Mouse (Mus musculus): Measurements from ENCODE around the gene Spin2d. TPM values are rescaled to one million over a fixed set of nuclear protein-coding genes. Genes with fewer than 3 reads are reported as not detected.
"Not testable (repeated sequence)": the region's sequence is repeated elsewhere in the genome, so short reads cannot be mapped to it uniquely, and the experiment has no call there.

Spin2d gene
- not detected in 2 replicates for polyA plus RNA-seq (2015; fragmentation: Nextera tagmentation; extraction: Ambion mirVana)

GRCm38 (mm10) chrX:73176889-73177288 is at the start of gene Spin2d:
Spin2d (minus strand) TSS chrX:73176989.
- not testable (repeated sequence) for ATAC-seq; DNase-seq (ENCODE audit: low spot score); H3K4me1 ChIP-seq (ENCODE audit: insufficient read depth, low read depth, low read length); H3K4me3 ChIP-seq (ENCODE audit: low read depth, low read length); H3K27ac ChIP-seq (ENCODE audit: low read length); H3K36me3 ChIP-seq (ENCODE audit: insufficient read depth, low read length); H3K4me2 ChIP-seq (replicated peaks; ENCODE audit: low read depth, low read length); H3K9me3 ChIP-seq (ENCODE audit: low read length); H3K9ac ChIP-seq (replicated peaks; ENCODE audit: low read depth); H3K27me3 ChIP-seq (replicated peaks; ENCODE audit: insufficient read depth, low read length)
- 47% methylated on average over 3 of the region's 15 CpGs for WGBS

GRCm38 (mm10) chrX:73225365-73225764 is 48.6 kb upstream of the Spin2d start:
- 30% methylated on average over 1 of the region's 1 CpGs for WGBS
- DNase-seq (ENCODE audit: low spot score) (peak; percentile 2), ATAC-seq (no peak)
- H3K27me3 ChIP-seq (replicated peaks; ENCODE audit: insufficient read depth, low read length) = 0 out of 2 replicates have a peak, but pooled peaks cover 2% of the 10 kb centered on the region
- H3K4me3 ChIP-seq (ENCODE audit: low read depth, low read length) = no peak overlapping the region
- H3K4me1 ChIP-seq (ENCODE audit: insufficient read depth, low read depth, low read length) = no peaks in the 10 kb centered on the region
- H3K9me3 ChIP-seq (ENCODE audit: low read length) = no peaks in the 10 kb centered on the region
- TF ChIP-seq EP300 (IDR thresholded peaks at IDR 0.05) (no peak), CTCF (IDR thresholded peaks at IDR 0.05) (no peak)
- no peak overlapping the region for H3K27ac ChIP-seq (ENCODE audit: low read length)
- no peak overlapping the region for H3K4me2 ChIP-seq (replicated peaks; ENCODE audit: low read depth, low read length)
- no peak overlapping the region for H3K9ac ChIP-seq (replicated peaks; ENCODE audit: low read depth)
- no peaks in the 10 kb centered on the region for H3K36me3 ChIP-seq (ENCODE audit: insufficient read depth, low read length)

GRCm38 (mm10) chrX:73213819-73214564 is 37.2 kb upstream of the Spin2d start, which contains the start of gene Xlr4b:
Xlr4b (plus strand) TSS chrX:73214333.
- H3K9me3 ChIP-seq (ENCODE audit: low read length); DNase-seq (ENCODE audit: low spot score); H3K4me2 ChIP-seq (replicated peaks; ENCODE audit: low read depth, low read length); H3K36me3 ChIP-seq (ENCODE audit: insufficient read depth, low read length); ATAC-seq; H3K4me1 ChIP-seq (ENCODE audit: insufficient read depth, low read depth, low read length); H3K4me3 ChIP-seq (ENCODE audit: low read depth, low read length); H3K27me3 ChIP-seq (replicated peaks; ENCODE audit: insufficient read depth, low read length); H3K27ac ChIP-seq (ENCODE audit: low read length); H3K9ac ChIP-seq (replicated peaks; ENCODE audit: low read depth): not testable (repeated sequence)
- WGBS = 55% methylated on average over 8 of the region's 19 CpGs

GRCm38 (mm10) chrX:73191934-73192333 is 15.1 kb upstream of the Spin2d start, which contains the start of gene Xlr3b:
Xlr3b (plus strand) TSS chrX:73192207.
- DNase-seq (ENCODE audit: low spot score) (peak; percentile 4), ATAC-seq (peak; percentile 14; the same call in 1 of the 2 replicates)
- 80% methylated on average over 7 of the region's 12 CpGs for WGBS

GRCm38 (mm10) chrX:73149350-73149749 is 27.4 kb downstream of the Spin2d start, which contains the start of gene DXBay18:
DXBay18 (minus strand) TSS chrX:73149450.
- no CpG with 5 or more reads among the region's 7 CpGs for WGBS
- H3K4me1 ChIP-seq (ENCODE audit: insufficient read depth, low read depth, low read length) = not testable (repeated sequence)

More at GRCm38 (mm10) chrX:73191934-73192333, 15.1 kb upstream of the Spin2d start, which contains the start of gene Xlr3b:
- not testable (repeated sequence) for H3K4me1 ChIP-seq (ENCODE audit: insufficient read depth, low read depth, low read length); H3K27ac ChIP-seq (ENCODE audit: low read length); H3K4me2 ChIP-seq (replicated peaks; ENCODE audit: low read depth, low read length); H3K9ac ChIP-seq (replicated peaks; ENCODE audit: low read depth); H3K9me3 ChIP-seq (ENCODE audit: low read length); H3K27me3 ChIP-seq (replicated peaks; ENCODE audit: insufficient read depth, low read length); H3K36me3 ChIP-seq (ENCODE audit: insufficient read depth, low read length); H3K4me3 ChIP-seq (ENCODE audit: low read depth, low read length)

GRCm38 (mm10) chrX:73148496-73148895 is 28.3 kb downstream of the Spin2d start, which contains the start of gene Xlr5b:
Xlr5b (plus strand) TSS chrX:73148796.
- not testable (repeated sequence) for H3K4me2 ChIP-seq (replicated peaks; ENCODE audit: low read depth, low read length); ATAC-seq; DNase-seq (ENCODE audit: low spot score); H3K9ac ChIP-seq (replicated peaks; ENCODE audit: low read depth); H3K36me3 ChIP-seq (ENCODE audit: insufficient read depth, low read length); H3K9me3 ChIP-seq (ENCODE audit: low read length); H3K4me3 ChIP-seq (ENCODE audit: low read depth, low read length); H3K4me1 ChIP-seq (ENCODE audit: insufficient read depth, low read depth, low read length); H3K27me3 ChIP-seq (replicated peaks; ENCODE audit: insufficient read depth, low read length); H3K27ac ChIP-seq (ENCODE audit: low read length)
- no CpG with 5 or more reads among the region's 20 CpGs for WGBS

More at GRCm38 (mm10) chrX:73149350-73149749, 27.4 kb downstream of the Spin2d start, which contains the start of gene DXBay18:
- H3K27ac ChIP-seq (ENCODE audit: low read length); H3K9ac ChIP-seq (replicated peaks; ENCODE audit: low read depth); H3K27me3 ChIP-seq (replicated peaks; ENCODE audit: insufficient read depth, low read length); H3K4me2 ChIP-seq (replicated peaks; ENCODE audit: low read depth, low read length); H3K36me3 ChIP-seq (ENCODE audit: insufficient read depth, low read length); DNase-seq (ENCODE audit: low spot score); ATAC-seq; H3K9me3 ChIP-seq (ENCODE audit: low read length); H3K4me3 ChIP-seq (ENCODE audit: low read depth, low read length): not testable (repeated sequence)

DNA sequence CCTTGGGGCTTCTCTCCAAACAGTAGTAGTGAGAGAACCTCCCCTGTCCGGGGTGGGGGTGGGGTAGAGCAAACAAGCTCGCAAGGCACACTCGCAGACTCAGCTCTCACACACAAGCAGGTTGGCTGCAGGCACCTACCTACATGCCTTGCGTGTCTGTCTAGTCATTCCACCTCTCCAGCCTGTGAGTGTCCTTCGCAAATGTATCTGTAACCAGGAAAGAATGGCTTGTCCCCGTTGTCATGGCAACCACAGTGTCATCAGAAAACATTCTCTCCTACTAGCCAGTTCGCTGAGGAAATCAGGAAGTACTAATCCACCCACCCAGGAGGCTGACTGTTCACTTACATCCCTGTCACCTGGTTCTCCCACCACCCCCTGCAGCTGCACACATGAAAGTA is 33.6 kb downstream of the Spin2d start:
- H3K4me3 ChIP-seq (ENCODE audit: low read depth, low read length); H3K27ac ChIP-seq (ENCODE audit: low read length); H3K4me2 ChIP-seq (replicated peaks; ENCODE audit: low read depth, low read length); H3K36me3 ChIP-seq (ENCODE audit: insufficient read depth, low read length); H3K9ac ChIP-seq (replicated peaks; ENCODE audit: low read depth); H3K9me3 ChIP-seq (ENCODE audit: low read length); H3K4me1 ChIP-seq (ENCODE audit: insufficient read depth, low read depth, low read length); H3K27me3 ChIP-seq (replicated peaks; ENCODE audit: insufficient read depth, low read length); DNase-seq (ENCODE audit: low spot score): not testable (repeated sequence)
- peak; percentile 85 for ATAC-seq
- no CpG with 5 or more reads among the region's 7 CpGs for WGBS

Other genes with a start within 250 kb of the Spin2d start
- 5.7 and 8.2 TPM in 2 replicates for gene Zfp185, start 189.7 kb downstream of the Spin2d start, polyA plus RNA-seq (2015; fragmentation: Nextera tagmentation; extraction: Ambion mirVana)
- gene Pnma5, start 139.9 kb downstream of the Spin2d start, polyA plus RNA-seq (2015; fragmentation: Nextera tagmentation; extraction: Ambion mirVana) = 0.05 and 0.10 TPM in 2 replicates
- not detected in 2 replicates for gene Pnma3, start 112.2 kb downstream of the Spin2d start, polyA plus RNA-seq (2015; fragmentation: Nextera tagmentation; extraction: Ambion mirVana)
- gene Xlr4a, start 94.5 kb downstream of the Spin2d start, polyA plus RNA-seq (2015; fragmentation: Nextera tagmentation; extraction: Ambion mirVana) = 0.36 and 0.69 TPM in 2 replicates
- 0.32 and 0.74 TPM in 2 replicates for gene Xlr3a, start 79.9 kb downstream of the Spin2d start, polyA plus RNA-seq (2015; fragmentation: Nextera tagmentation; extraction: Ambion mirVana)
- gene Gm14685, start 59.9 kb downstream of the Spin2d start, polyA plus RNA-seq (2015; fragmentation: Nextera tagmentation; extraction: Ambion mirVana) = 0.15 and 0.42 TPM in 2 replicates
- gene Xlr5b, start 28.2 kb downstream of the Spin2d start, polyA plus RNA-seq (2015; fragmentation: Nextera tagmentation; extraction: Ambion mirVana) = not detected in 2 replicates
- 0.13 TPM in 1 of 2 replicates, not detected in the other for gene DXBay18, start 27.5 kb downstream of the Spin2d start, polyA plus RNA-seq (2015; fragmentation: Nextera tagmentation; extraction: Ambion mirVana)
- 1.7 and 3.7 TPM in 2 replicates for gene Xlr3b, start 15.2 kb upstream of the Spin2d start, polyA plus RNA-seq (2015; fragmentation: Nextera tagmentation; extraction: Ambion mirVana)
- 0.19 and 0.78 TPM in 2 replicates for gene Xlr4b, start 37.3 kb upstream of the Spin2d start, polyA plus RNA-seq (2015; fragmentation: Nextera tagmentation; extraction: Ambion mirVana)
- 15.4 and 16.1 TPM in 2 replicates for gene F8a, start 51.3 kb upstream of the Spin2d start, polyA plus RNA-seq (2015; fragmentation: Nextera tagmentation; extraction: Ambion mirVana)
- gene Xlr4c, start 66.1 kb upstream of the Spin2d start, polyA plus RNA-seq (2015; fragmentation: Nextera tagmentation; extraction: Ambion mirVana) = 0.50 TPM in 1 of 2 replicates, not detected in the other
- gene Xlr3c, start 88.4 kb upstream of the Spin2d start, polyA plus RNA-seq (2015; fragmentation: Nextera tagmentation; extraction: Ambion mirVana) = not detected in 2 replicates
- not detected in 2 replicates for gene Xlr5a, start 116.0 kb upstream of the Spin2d start, polyA plus RNA-seq (2015; fragmentation: Nextera tagmentation; extraction: Ambion mirVana)
- not detected in 2 replicates for gene Xlr5c, start 116.0 kb upstream of the Spin2d start, polyA plus RNA-seq (2015; fragmentation: Nextera tagmentation; extraction: Ambion mirVana)
- gene Gm45015, start 159.9 kb upstream of the Spin2d start, polyA plus RNA-seq (2015; fragmentation: Nextera tagmentation; extraction: Ambion mirVana) = not detected in 2 replicates
- gene Zfp275, start 165.6 kb upstream of the Spin2d start, polyA plus RNA-seq (2015; fragmentation: Nextera tagmentation; extraction: Ambion mirVana) = 3.6 and 4.3 TPM in 2 replicates
- not detected in 2 replicates for gene Gm18336, start 221.7 kb upstream of the Spin2d start, polyA plus RNA-seq (2015; fragmentation: Nextera tagmentation; extraction: Ambion mirVana)
- gene Zfp92, start 234.1 kb upstream of the Spin2d start, polyA plus RNA-seq (2015; fragmentation: Nextera tagmentation; extraction: Ambion mirVana) = 0.07 TPM in 1 of 2 replicates, not detected in the other

Measured in lung, postnatal 0 days (tissue).